Mouse (Mus musculus) brain, embryonic 14.5 days (tissue): ENCODE data around the gene Blvra. TPM values are rescaled to one million over a fixed set of nuclear protein-coding genes. Genes with fewer than 3 reads are reported as not detected.

Experiments used
- DNase-seq: peaks from one replicate; pipeline ENCODE4 v3.0.0-alpha.2; 2011; ENCODE audit warnings: low read depth
- CTCF ChIP-seq: fragments of 200-500 bp; IDR thresholded peaks from 2 replicates; pipeline ENCODE4 v1.5.1; 2012; ENCODE audit warnings: inconsistent platforms, mild to moderate bottlenecking, moderate library complexity, borderline replicate concordance; ENCODE audit not compliant: insufficient read depth, insufficient read length; ENCODE audit errors: extremely low read depth
- POLR2A ChIP-seq: fragments of 200-500 bp; IDR thresholded peaks from 2 replicates; pipeline ENCODE4 v1.6.1; 2012; ENCODE audit warnings: mild to moderate bottlenecking, inconsistent platforms, borderline replicate concordance; ENCODE audit not compliant: poor library complexity, insufficient read depth, insufficient read length, severe bottlenecking; ENCODE audit errors: extremely low read depth
- polyA plus RNA-seq: library from polyadenylated mRNA; depleted of rRNA; stranded (reverse); fragments of >200 nt; gene quantifications from 2 replicates; pipeline ENCODE4 v1.2.3, GENCODE M21; 2012; rRNA removed

Gene Blvra
- polyA plus RNA-seq, 1 experiment: 12.7 TPM

- TF ChIP-seq CTCF (no peak), POLR2A (no peak)
- no peak for DNase-seq
These were observed 71.6 kb downstream of the Blvra start for GRCm38 (mm10) chr2:127142031-127142430.

GRCm38 (mm10) chr2:127142577-127143157 lies 72.2 kb downstream of the Blvra start:
- DNase-seq: peak; percentile 10
- TF ChIP-seq POLR2A (no peak), CTCF (no peak)

- TF ChIP-seq CTCF (no peak), POLR2A (peak; percentile 33; the same call in 1 of the 2 replicates)
- DNase-seq: peak; percentile 73
These were observed 72.9 kb downstream of the Blvra start, which contains the start of gene Itpripl1 for GRCm38 (mm10) chr2:127143158-127144063. Gene Itpripl1 (minus strand): TSS chr2:127143442.

GRCm38 (mm10) chr2:127145699-127146098 lies 75.2 kb downstream of the Blvra start:
- TF ChIP-seq POLR2A: no peak
- no peak for TF ChIP-seq CTCF
- no peak for DNase-seq

Other genes starting within 250 kb of the Blvra start
- gene Trpm7, start 194.4 kb upstream of the Blvra start, polyA plus RNA-seq: 34.5 and 39.4 TPM in 2 replicates
- gene Sppl2a, start 137.4 kb upstream of the Blvra start, polyA plus RNA-seq: 29.8 and 30.1 TPM in 2 replicates
- 9.0 and 12.4 TPM in 2 replicates for gene Ap4e1, start 61.9 kb upstream of the Blvra start, polyA plus RNA-seq
- gene Ncaph, start 63.3 kb downstream of the Blvra start, polyA plus RNA-seq: 18.5 and 28.6 TPM in 2 replicates
- gene Itpripl1, start 72.8 kb downstream of the Blvra start, polyA plus RNA-seq: 5.5 and 6.6 TPM in 2 replicates
- gene 1810024B03Rik, start 137.6 kb downstream of the Blvra start, polyA plus RNA-seq: 1.2 and 1.3 TPM in 2 replicates
- 81.5 and 98.9 TPM in 2 replicates for gene Snrnp200, start 137.7 kb downstream of the Blvra start, polyA plus RNA-seq
- gene Ciao1, start 177.2 kb downstream of the Blvra start, polyA plus RNA-seq: 58.0 and 69.0 TPM in 2 replicates
- 57.2 and 73.6 TPM in 2 replicates for gene Tmem127, start 177.2 kb downstream of the Blvra start, polyA plus RNA-seq
- gene Stard7, start 199.6 kb downstream of the Blvra start, polyA plus RNA-seq: 89.3 and 91.9 TPM in 2 replicates